Mouse (Mus musculus): Measurements from ENCODE around the gene Spats2l.

Gene Spats2l

GRCm38 (mm10) chr1:57890259-57890902 lies 116.4 kb downstream of the Spats2l start:
- in situ Hi-C loops (cut with MboI), result no loop called here

GRCm38 (mm10) chr1:57890903-57891267 lies 116.9 kb downstream of the Spats2l start:
- in situ Hi-C loops (cut with MboI), result no loop called here

GRCm38 (mm10) chr1:57901494-57901893 lies 127.5 kb downstream of the Spats2l start:
- in situ Hi-C loops (cut with MboI), result no loop called here

- in situ Hi-C loops (cut with MboI), result no loop called here
Observed at GRCm38 (mm10) chr1:57903793-57904192, 129.8 kb downstream of the Spats2l start.

GRCm38 (mm10) chr1:57905912-57906311 lies 131.9 kb downstream of the Spats2l start:
- in situ Hi-C loops (cut with MboI), result no loop called here

GRCm38 (mm10) chr1:57906312-57906711 lies 132.3 kb downstream of the Spats2l start:
- in situ Hi-C loops (cut with MboI), result no loop called here

- in situ Hi-C loops (cut with MboI), result no loop called here
Observed at GRCm38 (mm10) chr1:57911561-57911960, 137.6 kb downstream of the Spats2l start.

GRCm38 (mm10) chr1:57917342-57917741 lies 143.4 kb downstream of the Spats2l start:
- in situ Hi-C loops (cut with MboI), result no loop called here

- in situ Hi-C loops (cut with MboI), result no loop called here
Observed at GRCm38 (mm10) chr1:57918567-57918966, 144.6 kb downstream of the Spats2l start.

- in situ Hi-C loops (cut with MboI), result no loop called here
Observed at GRCm38 (mm10) chr1:57934287-57934686, 160.3 kb downstream of the Spats2l start.

- in situ Hi-C loops (cut with MboI), result no loop called here
Observed at GRCm38 (mm10) chr1:57940691-57941090, 166.7 kb downstream of the Spats2l start.

- in situ Hi-C loops (cut with MboI), result no loop called here
Observed at GRCm38 (mm10) chr1:57941095-57941494, 167.1 kb downstream of the Spats2l start.

- in situ Hi-C loops (cut with MboI), result no loop called here
Observed at GRCm38 (mm10) chr1:57941734-57942133, 167.8 kb downstream of the Spats2l start.

GRCm38 (mm10) chr1:57942215-57942614 lies 168.3 kb downstream of the Spats2l start:
- in situ Hi-C loops (cut with MboI), result no loop called here

GRCm38 (mm10) chr1:57947552-57948347 lies 173.8 kb downstream of the Spats2l start:
- in situ Hi-C loops (cut with MboI), result no loop called here

- in situ Hi-C loops (cut with MboI), result no loop called here
Observed at GRCm38 (mm10) chr1:57949195-57949594, 175.2 kb downstream of the Spats2l start.

- in situ Hi-C loops (cut with MboI), result no loop called here
Observed at GRCm38 (mm10) chr1:57949716-57950115, 175.8 kb downstream of the Spats2l start.

GRCm38 (mm10) chr1:57952509-57952908 lies 178.5 kb downstream of the Spats2l start:
- in situ Hi-C loops (cut with MboI), result no loop called here

GRCm38 (mm10) chr1:57953586-57954375 lies 179.8 kb downstream of the Spats2l start:
- in situ Hi-C loops (cut with MboI), result no loop called here

GRCm38 (mm10) chr1:57954376-57954765 lies 180.4 kb downstream of the Spats2l start:
- in situ Hi-C loops (cut with MboI), result no loop called here

- in situ Hi-C loops (cut with MboI), result no loop called here
Observed at GRCm38 (mm10) chr1:57955774-57956173, 181.8 kb downstream of the Spats2l start.
